Mouse (Mus musculus) heart, postnatal 0 days (tissue): Measurements from ENCODE around the gene Tuft1.

Source experiments
- CTCF ChIP-seq: IDR thresholded peaks from 2 replicates; pipeline ENCODE4 v1.5.1; 2016; ENCODE audit warnings: antibody characterized with exemption, control low read depth, low read depth
- EP300 ChIP-seq: IDR thresholded peaks from 2 replicates; pipeline ENCODE4 v1.6.1; 2016; ENCODE audit warnings: antibody characterized with exemption, low read depth

DNA sequence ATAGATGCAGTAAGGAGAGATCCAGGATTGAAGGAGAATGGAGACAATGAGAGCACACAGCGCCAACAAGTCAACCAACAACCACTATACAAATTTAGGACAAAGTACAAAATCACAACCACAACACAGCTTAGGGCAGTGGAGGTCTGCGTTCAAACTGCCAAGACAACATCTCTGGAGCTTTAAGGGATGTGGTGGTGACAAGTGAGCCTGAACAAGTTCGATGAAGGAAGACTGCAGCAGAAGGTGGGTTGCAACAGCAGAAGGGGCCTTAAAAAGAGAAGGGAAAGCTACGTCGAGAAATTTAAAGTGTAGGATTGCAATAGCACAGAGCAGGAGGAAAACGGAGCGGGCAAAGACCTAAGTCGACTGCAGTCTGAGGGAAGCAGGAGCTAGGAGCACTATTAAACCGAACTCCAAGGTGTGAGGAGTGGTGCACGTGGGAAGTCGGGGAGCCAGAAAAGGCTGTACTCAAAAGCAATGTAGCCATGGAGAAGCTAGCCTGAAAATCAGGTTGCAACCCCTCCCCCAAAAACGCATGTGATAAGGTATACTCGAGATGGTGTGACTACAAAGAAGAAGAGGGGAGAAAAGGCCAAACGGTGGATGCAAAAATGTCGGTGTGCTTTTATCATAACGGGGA, 77.4 kb downstream of the Tuft1 start:
- TF ChIP-seq EP300 (no peak), CTCF (no peak)
